21 mouse cellular contexts compared by ENCODE assay signal in genomic region chr6:29987246-29987645, GRCm38 (mm10).
DNase-seq lines count a peak whose midpoint lies in the region; ATAC-seq and TF ChIP-seq lines count a peak whose summit lies in the region.
"Had no signal": no experiment of that assay in that cellular context is flagged by ENCODE, and none has a peak within 500 bp of the region (broad histone marks: within the 10 kb centered on the region; RNA-seq: fewer than 3 reads in every experiment).

No protein-coding gene starts in this region.

- no peak overlapping the region for H3K9ac ChIP-seq in liver, embryonic 11.5 days (ENCODE audit: low read depth, low read length)
- H3K9ac ChIP-seq: limb, embryonic 15.5 days; midbrain, embryonic 13.5 days; neural tube, embryonic 13.5 days had no signal

- intact Hi-C loops in gastrocnemius, adult 2 months (cut with DNase I): no loop called here

- DNase-seq in liver: peak; percentile 37
- no peak for DNase-seq in liver, embryonic 11.5 days (ENCODE audit: low spot score)
- DNase-seq in thymus, postnatal 25 days: peak; percentile 14
- DNase-seq in thymus, adult 18-20 months: no peak
- peak; percentile 45 for DNase-seq in induced T-regulatory cell, adult 2 months (ENCODE audit: low read depth)
- DNase-seq in lung, postnatal 4 days: peak; percentile 43 to 51
- DNase-seq in ovary, postnatal 36 days (ENCODE audit: low spot score): no peak
- DNase-seq in gastrocnemius, adult 2 months: no peak
- DNase-seq: adrenal gland, postnatal 36 days; cerebellum, adult 18-20 months; cerebellum, postnatal 25 days; embryo, embryonic 11 days; kidney, adult 2 months; kidney, postnatal 25 days; spleen, adult 18-20 months had no signal

- no peak for TF ChIP-seq CTCF in gastrocnemius, adult 2 months (IDR thresholded peaks at IDR 0.05)

- H3K27me3 ChIP-seq in liver, embryonic 11.5 days (replicated peaks; ENCODE audit: control insufficient read depth, insufficient read depth, low read length): no peaks in the 10 kb centered on the region
- H3K27me3 ChIP-seq: limb, embryonic 15.5 days had no signal

- H3K36me3 ChIP-seq in liver, embryonic 11.5 days (ENCODE audit: control insufficient read depth, insufficient read depth, low read length): no peaks in the 10 kb centered on the region
- H3K36me3 ChIP-seq: hindbrain, embryonic 10.5 days; limb, embryonic 15.5 days; midbrain, embryonic 13.5 days; neural tube, embryonic 13.5 days had no signal

- no peak overlapping the region for H3K4me2 ChIP-seq in liver, embryonic 11.5 days
- H3K4me2 ChIP-seq: limb, embryonic 15.5 days; midbrain, embryonic 13.5 days; neural tube, embryonic 13.5 days had no signal

- H3K4me3 ChIP-seq in liver, embryonic 11.5 days (ENCODE audit: low read depth, low read length): no peak overlapping the region
- H3K4me3 ChIP-seq in gastrocnemius, adult 2 months: no peak overlapping the region
- H3K4me3 ChIP-seq: hindbrain, embryonic 10.5 days; limb, embryonic 15.5 days; midbrain, embryonic 13.5 days; neural tube, embryonic 13.5 days had no signal

- H3K27ac ChIP-seq in liver, embryonic 11.5 days (ENCODE audit: low read depth, low read length): no peak overlapping the region
- H3K27ac ChIP-seq in gastrocnemius, adult 2 months: no peak overlapping the region
- H3K27ac ChIP-seq: hindbrain, embryonic 10.5 days; hindbrain, postnatal 0 days; limb, embryonic 15.5 days; midbrain, embryonic 13.5 days; neural tube, embryonic 13.5 days had no signal

- ATAC-seq in liver, embryonic 11.5 days (replicated peaks; ENCODE audit: low FRiP score): no peak
- ATAC-seq: forebrain, embryonic 16.5 days; hindbrain, postnatal 0 days; midbrain, embryonic 13.5 days had no signal

- peaks cover 18% of the 10 kb centered on the region for H3K4me1 ChIP-seq in liver, embryonic 11.5 days (replicated peaks; ENCODE audit: control insufficient read depth, insufficient read depth, low read length)

- 40% methylated on average over 3 of the region's 3 CpGs for WGBS in liver, embryonic 11.5 days

- no peaks in the 10 kb centered on the region for H3K9me3 ChIP-seq in liver, embryonic 11.5 days (ENCODE audit: control insufficient read depth, low read length)
- H3K9me3 ChIP-seq: limb, embryonic 15.5 days; midbrain, embryonic 13.5 days; neural tube, embryonic 13.5 days had no signal

Comparison
In these comparisons a context has a peak if more than half of its experiments do, and no peak if none do; other contexts are left out.
1. DNase-seq: peak in liver (single experiment), thymus, postnatal 25 days (single experiment), induced T-regulatory cell, adult 2 months (single experiment) and lung, postnatal 4 days (2 of 2); none in liver, embryonic 11.5 days (single experiment), thymus, adult 18-20 months (0 of 2), ovary, postnatal 36 days (single experiment) and gastrocnemius, adult 2 months (single experiment).